Mouse (Mus musculus) kidney, adult 2 months (tissue): ENCODE measurements around the gene Nfic.

Source experiments
- CTCF ChIP-seq: fragments of 200-500 bp; conservative IDR thresholded peaks from 2 replicates; pipeline ENCODE4 v1.5.1; 2011; ENCODE audit warnings: low read depth, mild to moderate bottlenecking, control low read depth, low read length, moderate library complexity, mixed read lengths; ENCODE audit not compliant: insufficient read depth, insufficient read length
- POLR2A ChIP-seq: fragments of 200-500 bp; IDR thresholded peaks from one replicate; pipeline ENCODE4 v1.6.1; 2011; ENCODE audit warnings: low read depth, low read length, control low read depth

DNA sequence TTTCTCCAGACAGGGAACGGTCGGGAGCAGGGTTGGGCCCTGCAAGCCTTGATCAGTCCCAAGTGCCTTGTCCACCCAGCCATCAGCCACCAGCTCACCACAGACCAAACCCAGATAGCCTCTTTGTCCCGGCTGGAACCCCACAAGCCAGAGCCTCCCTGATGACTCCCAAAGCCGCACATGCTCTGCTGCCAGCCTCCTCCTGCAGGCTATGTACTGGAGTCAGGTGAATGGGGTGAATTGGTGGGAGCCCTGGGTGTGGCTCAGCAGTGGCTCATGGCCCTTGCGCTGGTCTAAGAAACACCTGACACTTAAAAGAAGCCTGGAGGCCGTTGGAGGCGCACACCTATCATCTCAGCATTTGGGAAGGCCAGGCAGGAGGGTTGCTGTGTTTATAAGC lies 7.5 kb upstream of the Nfic start:
- no peak for TF ChIP-seq CTCF
- no peak for TF ChIP-seq POLR2A
